Mouse (Mus musculus): ENCODE measurements around the gene Vmn2r15. TPM values are rescaled to one million over a fixed set of nuclear protein-coding genes. Genes with fewer than 3 reads are reported as not detected.

The Vmn2r15 gene
- not detected in 2 replicates for polyA plus RNA-seq (2012)

- 0 out of 2 replicates have a peak, but pooled peaks cover 2% of the 10 kb centered on the region for H3K9me3 ChIP-seq (ENCODE audit: control insufficient read depth, low read length)
- H3K27me3 ChIP-seq (ENCODE audit: control insufficient read depth): no peaks in the 10 kb centered on the region
- H3K4me1 ChIP-seq (ENCODE audit: control insufficient read depth): no peaks in the 10 kb centered on the region
- no peak within 1 kb of the TSS for H3K4me3 ChIP-seq (replicated peaks)
- H3K36me3 ChIP-seq (ENCODE audit: control insufficient read depth): no peaks in the 10 kb centered on the region
- TF ChIP-seq TAL1 (IDR thresholded peaks at IDR 0.05; ENCODE audit: low read length): no peak
- no peak for TF ChIP-seq GATA1 (IDR thresholded peaks at IDR 0.05; ENCODE audit: low read length)
Measured at GRCm38 (mm10) chr5:109297544-109297943, at the start of gene Vmn2r15. Gene Vmn2r15 (minus strand): TSS chr5:109297644.

GRCm38 (mm10) chr5:109329862-109330261 lies 32.4 kb upstream of the Vmn2r15 start, which contains the start of gene Vmn2r16:
Gene Vmn2r16 (plus strand): TSS chr5:109330162.
- TF ChIP-seq GATA1 (IDR thresholded peaks at IDR 0.05; ENCODE audit: low read length) (no peak), TAL1 (IDR thresholded peaks at IDR 0.05; ENCODE audit: low read length) (no peak)
- Histone ChIP-seq H3K36me3 (ENCODE audit: control insufficient read depth) (no peaks in the 10 kb centered on the region), H3K27me3 (ENCODE audit: control insufficient read depth) (no peaks in the 10 kb centered on the region), H3K4me1 (ENCODE audit: control insufficient read depth) (no peaks in the 10 kb centered on the region), H3K4me3 (replicated peaks) (no peak within 1 kb of the TSS), H3K9me3 (ENCODE audit: control insufficient read depth, low read length) (peaks cover 10% of the 10 kb centered on the region)

- no peaks in the 10 kb centered on the region for H3K4me1 ChIP-seq (ENCODE audit: control insufficient read depth)
- H3K4me3 ChIP-seq (replicated peaks): no peak overlapping the region
- TF ChIP-seq TAL1 (IDR thresholded peaks at IDR 0.05; ENCODE audit: low read length) (no peak), GATA1 (IDR thresholded peaks at IDR 0.05; ENCODE audit: low read length) (no peak)
- H3K36me3 ChIP-seq (ENCODE audit: control insufficient read depth): no peaks in the 10 kb centered on the region
- no peaks in the 10 kb centered on the region for H3K27me3 ChIP-seq (ENCODE audit: control insufficient read depth)
- H3K9me3 ChIP-seq (ENCODE audit: control insufficient read depth, low read length): no peaks in the 10 kb centered on the region
Measured at GRCm38 (mm10) chr5:109294655-109295054, 2.8 kb downstream of the Vmn2r15 start.

Other genes with a start within 250 kb of the Vmn2r15 start
- gene Vmn2r11, start 238.1 kb downstream of the Vmn2r15 start, polyA plus RNA-seq (2012): not detected in 2 replicates
- not detected in 2 replicates for gene Vmn2r12, start 199.7 kb downstream of the Vmn2r15 start, polyA plus RNA-seq (2012)
- gene Vmn2r13, start 105.4 kb downstream of the Vmn2r15 start, polyA plus RNA-seq (2012): 0.01 TPM in 1 of 2 replicates, not detected in the other
- gene Vmn2r14, start 72.9 kb downstream of the Vmn2r15 start, polyA plus RNA-seq (2012): not detected in 2 replicates
- not detected in 2 replicates for gene Vmn2r16, start 32.5 kb upstream of the Vmn2r15 start, polyA plus RNA-seq (2012)
- gene Vmn2r17, start 122.0 kb upstream of the Vmn2r15 start, polyA plus RNA-seq (2012): not detected in 2 replicates

Measured in erythroblast, embryonic 14.5 days (primary cell).